ENCODE assay signal across 12 mouse cellular contexts in genomic region chr19:37090146-37091061, GRCm38 (mm10).
DNase-seq lines count a peak whose midpoint lies in the region; ATAC-seq and TF ChIP-seq lines count a peak whose summit lies in the region.
"Had no signal": no experiment of that assay in that cellular context is flagged by ENCODE, and none has a peak within 500 bp of the region (broad histone marks: within the 10 kb centered on the region; RNA-seq: fewer than 3 reads in every experiment).

No protein-coding gene starts in this region.

- peaks cover 14% of the 10 kb centered on the region for H3K36me3 ChIP-seq in heart, embryonic 13.5 days
- no peaks in the 10 kb centered on the region for H3K36me3 ChIP-seq in forebrain, embryonic 10.5 days (replicated peaks)
- H3K36me3 ChIP-seq in hindbrain, postnatal 0 days (ENCODE audit: insufficient read depth, low read length): no peaks in the 10 kb centered on the region
- H3K36me3 ChIP-seq in neural tube, embryonic 15.5 days: peaks cover 5% of the 10 kb centered on the region; the same call in 1 of the 2 replicates
- H3K36me3 ChIP-seq: limb, embryonic 13.5 days had no signal

- 40% methylated on average over 8 of the region's 8 CpGs for WGBS in heart, embryonic 13.5 days
- WGBS in forebrain, embryonic 10.5 days: 21% methylated on average over 8 of the region's 8 CpGs
- WGBS in hindbrain, postnatal 0 days: 13% methylated on average over 8 of the region's 8 CpGs
- 13% methylated on average over 8 of the region's 8 CpGs for WGBS in neural tube, embryonic 15.5 days

- DNase-seq in heart, adult 18-20 months: no peak
- no peak for DNase-seq in forebrain, embryonic 10.5 days (ENCODE audit: extremely low spot score, low spot score)
- peak; percentile 23 for DNase-seq in hindbrain, postnatal 0 days (ENCODE audit: low spot score)
- DNase-seq in lung, adult 18-20 months: no peak
- no peak for DNase-seq in cerebellum, adult 11 months
- DNase-seq in kidney, postnatal 36 days: no peak
- DNase-seq: kidney, postnatal 14 days; lung, postnatal 14 days had no signal

- no peak for ATAC-seq in heart, embryonic 13.5 days (ENCODE audit: extremely low read depth, insufficient number of reproducible peaks, low FRiP score, low TSS enrichment)
- peak; percentile 38; the same call in 1 of the 2 replicates for ATAC-seq in hindbrain, postnatal 0 days
- peak; percentile 80; the same call in 1 of the 2 replicates for ATAC-seq in neural tube, embryonic 15.5 days (ENCODE audit: low FRiP score)
- ATAC-seq: Patski had no signal

- no peaks in the 10 kb centered on the region for H3K27me3 ChIP-seq in heart, embryonic 13.5 days (replicated peaks)
- no peaks in the 10 kb centered on the region for H3K27me3 ChIP-seq in forebrain, embryonic 10.5 days (ENCODE audit: poor library complexity, severe bottlenecking)
- no peaks in the 10 kb centered on the region for H3K27me3 ChIP-seq in hindbrain, postnatal 0 days (ENCODE audit: insufficient read depth, low read length)
- no peaks in the 10 kb centered on the region for H3K27me3 ChIP-seq in neural tube, embryonic 15.5 days (replicated peaks)
- H3K27me3 ChIP-seq: limb, embryonic 13.5 days; Patski had no signal

- no peak overlapping the region for H3K4me3 ChIP-seq in heart, embryonic 13.5 days
- H3K4me3 ChIP-seq in forebrain, embryonic 10.5 days: no peak overlapping the region
- no peak overlapping the region for H3K4me3 ChIP-seq in hindbrain, postnatal 0 days (ENCODE audit: low read length)
- no peak overlapping the region for H3K4me3 ChIP-seq in neural tube, embryonic 15.5 days (replicated peaks)
- H3K4me3 ChIP-seq: limb, embryonic 13.5 days had no signal

- TF ChIP-seq CTCF in hindbrain, postnatal 0 days (IDR thresholded peaks at IDR 0.05; ENCODE audit: low read depth): no peak

- H3K4me2 ChIP-seq in heart, embryonic 13.5 days: no peak overlapping the region
- no peak overlapping the region for H3K4me2 ChIP-seq in hindbrain, postnatal 0 days (ENCODE audit: low read depth, low read length)
- H3K4me2 ChIP-seq in neural tube, embryonic 15.5 days: no peak overlapping the region
- H3K4me2 ChIP-seq: limb, embryonic 13.5 days had no signal

- no peak overlapping the region for H3K9ac ChIP-seq in heart, embryonic 13.5 days
- no peak overlapping the region for H3K9ac ChIP-seq in hindbrain, postnatal 0 days (replicated peaks; ENCODE audit: low read length)
- H3K9ac ChIP-seq in neural tube, embryonic 15.5 days (replicated peaks): no peak overlapping the region
- H3K9ac ChIP-seq: limb, embryonic 13.5 days had no signal

- H3K27ac ChIP-seq in heart, embryonic 13.5 days (replicated peaks): 0 out of 2 replicates have a peak overlapping the region, but pooled peaks have one; percentile 7
- H3K27ac ChIP-seq in forebrain, embryonic 10.5 days: peak overlapping the region; percentile 78
- H3K27ac ChIP-seq in hindbrain, postnatal 0 days: peak overlapping the region; percentile 27
- peak overlapping the region; percentile 70 for H3K27ac ChIP-seq in neural tube, embryonic 15.5 days (replicated peaks)
- H3K27ac ChIP-seq: limb, embryonic 13.5 days had no signal

- no peaks in the 10 kb centered on the region for H3K9me3 ChIP-seq in heart, embryonic 13.5 days
- no peaks in the 10 kb centered on the region for H3K9me3 ChIP-seq in forebrain, embryonic 10.5 days
- no peaks in the 10 kb centered on the region for H3K9me3 ChIP-seq in hindbrain, postnatal 0 days (ENCODE audit: low read length)
- H3K9me3 ChIP-seq in neural tube, embryonic 15.5 days (replicated peaks): no peaks in the 10 kb centered on the region
- H3K9me3 ChIP-seq: limb, embryonic 13.5 days had no signal

- H3K4me1 ChIP-seq in heart, embryonic 13.5 days: peaks cover 34% of the 10 kb centered on the region
- H3K4me1 ChIP-seq in forebrain, embryonic 10.5 days: peaks cover 15% of the 10 kb centered on the region
- H3K4me1 ChIP-seq in hindbrain, postnatal 0 days (ENCODE audit: insufficient read depth, low read length): no peaks in the 10 kb centered on the region
- peaks cover 15% of the 10 kb centered on the region for H3K4me1 ChIP-seq in neural tube, embryonic 15.5 days

Comparison
In these comparisons a context has a peak if more than half of its experiments do, and no peak if none do; other contexts are left out.
1. H3K27ac ChIP-seq: peak in every context shown above with its lines; median percentile 78 in forebrain, embryonic 10.5 days; 70 in neural tube, embryonic 15.5 days; 27 in hindbrain, postnatal 0 days; 7 in heart, embryonic 13.5 days.